Mouse (Mus musculus): Measurements from ENCODE around the gene Ankrd11. TPM values are rescaled to one million over a fixed set of nuclear protein-coding genes. Genes with fewer than 3 reads are reported as not detected.

The Ankrd11 gene
- polyA plus RNA-seq, 1 experiment from 2014 or later = 55.0 TPM

GRCm38 (mm10) chr8:122938591-122938990, 103.5 kb downstream of the Ankrd11 start:
- H3K4me3 ChIP-seq (ENCODE audit: low read depth, low read length) = no peak overlapping the region
- no peaks in the 10 kb centered on the region for H3K9me3 ChIP-seq (ENCODE audit: control insufficient read depth, low read length)
- peaks cover 24% of the 10 kb centered on the region for H3K4me1 ChIP-seq (ENCODE audit: control insufficient read depth, insufficient read depth, low read length)
- H3K27me3 ChIP-seq (replicated peaks; ENCODE audit: control insufficient read depth, insufficient read depth, low read length) = no peaks in the 10 kb centered on the region
- 43% methylated on average over 4 of the region's 4 CpGs for WGBS
- H3K4me2 ChIP-seq (ENCODE audit: low read depth, low read length) = no peak overlapping the region
- no peak overlapping the region for H3K9ac ChIP-seq (ENCODE audit: low read depth, low read length)
- H3K27ac ChIP-seq (replicated peaks; ENCODE audit: low read depth, low read length) = no peak overlapping the region
- H3K36me3 ChIP-seq (ENCODE audit: control insufficient read depth, insufficient read depth, low read length) = no peaks in the 10 kb centered on the region
- DNase-seq (ENCODE audit: low spot score) = no peak
- no peak for ATAC-seq (ENCODE audit: low read depth)

GRCm38 (mm10) chr8:122938170-122938569, 103.9 kb downstream of the Ankrd11 start:
- Histone ChIP-seq H3K9ac (ENCODE audit: low read depth, low read length) (no peak overlapping the region), H3K4me2 (ENCODE audit: low read depth, low read length) (no peak overlapping the region), H3K4me3 (ENCODE audit: low read depth, low read length) (no peak overlapping the region), H3K36me3 (ENCODE audit: control insufficient read depth, insufficient read depth, low read length) (no peaks in the 10 kb centered on the region), H3K27me3 (replicated peaks; ENCODE audit: control insufficient read depth, insufficient read depth, low read length) (no peaks in the 10 kb centered on the region), H3K27ac (replicated peaks; ENCODE audit: low read depth, low read length) (no peak overlapping the region), H3K4me1 (ENCODE audit: control insufficient read depth, insufficient read depth, low read length) (peaks cover 23% of the 10 kb centered on the region), H3K9me3 (ENCODE audit: control insufficient read depth, low read length) (no peaks in the 10 kb centered on the region)
- 47% methylated on average over 3 of the region's 3 CpGs for WGBS
- DNase-seq (ENCODE audit: low spot score) = no peak
- ATAC-seq (ENCODE audit: low read depth) = no peak

DNA sequence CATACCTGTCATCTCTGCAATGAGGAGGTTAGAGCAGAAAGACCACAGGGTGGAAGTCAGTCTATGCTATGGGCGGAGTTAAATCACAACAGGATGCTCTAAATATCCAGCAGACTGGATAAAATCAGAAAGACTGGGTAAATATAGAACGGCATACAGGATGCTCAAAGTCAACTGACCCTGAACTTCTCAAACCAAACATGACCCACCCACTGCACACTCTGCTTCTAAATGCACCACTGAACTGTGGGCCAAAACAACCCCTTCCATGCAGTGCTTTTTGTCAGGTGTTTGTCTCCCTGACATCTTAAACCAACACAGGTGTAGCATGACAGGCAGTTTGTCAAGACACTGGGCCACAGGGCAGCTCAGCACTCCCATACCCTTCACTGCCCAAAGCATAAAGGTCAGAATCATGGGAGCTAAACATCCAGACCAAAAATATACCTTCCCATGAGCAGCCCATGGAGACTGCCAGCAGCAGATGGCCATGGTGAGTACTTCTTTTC, 104.5 kb downstream of the Ankrd11 start:
- DNase-seq (ENCODE audit: low spot score) = no peak
- Histone ChIP-seq H3K4me1 (ENCODE audit: control insufficient read depth, insufficient read depth, low read length) (peaks cover 24% of the 10 kb centered on the region), H3K27me3 (replicated peaks; ENCODE audit: control insufficient read depth, insufficient read depth, low read length) (no peaks in the 10 kb centered on the region), H3K4me3 (ENCODE audit: low read depth, low read length) (no peak overlapping the region), H3K36me3 (ENCODE audit: control insufficient read depth, insufficient read depth, low read length) (no peaks in the 10 kb centered on the region), H3K9ac (ENCODE audit: low read depth, low read length) (no peak overlapping the region), H3K4me2 (ENCODE audit: low read depth, low read length) (no peak overlapping the region), H3K27ac (replicated peaks; ENCODE audit: low read depth, low read length) (no peak overlapping the region), H3K9me3 (ENCODE audit: control insufficient read depth, low read length) (no peaks in the 10 kb centered on the region)
- no peak for ATAC-seq (ENCODE audit: low read depth)
- WGBS = 81% methylated on average over 2 of the region's 2 CpGs

DNA sequence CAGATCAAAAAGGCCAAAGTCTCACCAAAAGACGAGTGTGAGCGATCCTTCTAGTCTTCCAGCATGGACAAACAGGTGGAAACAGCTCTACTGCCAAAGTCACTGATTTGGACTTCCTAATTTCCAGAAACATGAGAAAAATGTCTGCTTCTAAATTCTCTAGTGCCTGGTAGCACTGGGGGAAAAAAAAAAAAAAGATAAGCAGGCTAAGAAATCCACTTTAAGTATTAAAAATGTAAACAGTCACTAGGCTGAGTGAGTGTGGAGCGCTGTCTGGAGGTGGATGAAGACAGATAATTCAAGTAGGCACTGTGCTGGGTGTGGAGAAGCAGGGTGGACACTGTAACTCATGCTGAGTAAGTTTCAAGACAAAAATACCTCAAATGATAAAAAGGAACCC, 106.2 kb downstream of the Ankrd11 start:
- ATAC-seq (ENCODE audit: low read depth) (no peak), DNase-seq (ENCODE audit: low spot score) (no peak)
- no peak overlapping the region for H3K9ac ChIP-seq (ENCODE audit: low read depth, low read length)
- 76% methylated on average over 3 of the region's 3 CpGs for WGBS
- H3K36me3 ChIP-seq (ENCODE audit: control insufficient read depth, insufficient read depth, low read length) = no peaks in the 10 kb centered on the region
- no peaks in the 10 kb centered on the region for H3K27me3 ChIP-seq (replicated peaks; ENCODE audit: control insufficient read depth, insufficient read depth, low read length)
- no peak overlapping the region for H3K4me3 ChIP-seq (ENCODE audit: low read depth, low read length)
- no peak overlapping the region for H3K4me2 ChIP-seq (ENCODE audit: low read depth, low read length)
- no peaks in the 10 kb centered on the region for H3K9me3 ChIP-seq (ENCODE audit: control insufficient read depth, low read length)
- H3K4me1 ChIP-seq (ENCODE audit: control insufficient read depth, insufficient read depth, low read length) = peaks cover 36% of the 10 kb centered on the region
- no peak overlapping the region for H3K27ac ChIP-seq (replicated peaks; ENCODE audit: low read depth, low read length)

- 70% methylated on average over 1 of the region's 1 CpGs for WGBS
- ATAC-seq (ENCODE audit: low read depth) = no peak
- H3K36me3 ChIP-seq (ENCODE audit: control insufficient read depth, insufficient read depth, low read length) = no peaks in the 10 kb centered on the region
- H3K4me2 ChIP-seq (ENCODE audit: low read depth, low read length) = no peak overlapping the region
- H3K9me3 ChIP-seq (ENCODE audit: control insufficient read depth, low read length) = no peaks in the 10 kb centered on the region
- no peak overlapping the region for H3K27ac ChIP-seq (replicated peaks; ENCODE audit: low read depth, low read length)
- no peak overlapping the region for H3K9ac ChIP-seq (ENCODE audit: low read depth, low read length)
- no peak overlapping the region for H3K4me3 ChIP-seq (ENCODE audit: low read depth, low read length)
- DNase-seq (ENCODE audit: low spot score) = no peak
- no peaks in the 10 kb centered on the region for H3K27me3 ChIP-seq (replicated peaks; ENCODE audit: control insufficient read depth, insufficient read depth, low read length)
- H3K4me1 ChIP-seq (ENCODE audit: control insufficient read depth, insufficient read depth, low read length) = peaks cover 44% of the 10 kb centered on the region
Observed at GRCm38 (mm10) chr8:122935118-122935517, 107.0 kb downstream of the Ankrd11 start.

DNA sequence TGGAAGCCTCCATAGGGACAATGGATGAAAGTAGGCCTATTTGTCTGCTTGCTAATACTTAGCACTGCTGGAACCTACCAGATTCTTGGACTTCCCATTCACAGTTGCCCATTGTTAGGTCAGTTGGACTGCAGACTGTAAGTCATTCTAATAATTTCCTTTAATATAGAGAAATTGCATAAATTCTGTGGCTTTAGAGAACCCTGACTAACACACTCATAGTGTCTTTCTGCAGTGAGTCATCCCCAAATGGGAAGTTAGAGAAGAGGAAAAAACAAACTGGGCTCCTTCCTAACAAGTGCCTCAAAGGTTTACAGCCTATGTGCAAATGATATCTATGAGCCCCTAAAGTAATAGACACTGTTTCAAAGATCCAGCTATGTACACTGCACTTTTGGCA, 108.1 kb downstream of the Ankrd11 start:
- no peaks in the 10 kb centered on the region for H3K9me3 ChIP-seq (ENCODE audit: control insufficient read depth, low read length)
- no peak overlapping the region for H3K4me3 ChIP-seq (ENCODE audit: low read depth, low read length)
- no peaks in the 10 kb centered on the region for H3K27me3 ChIP-seq (replicated peaks; ENCODE audit: control insufficient read depth, insufficient read depth, low read length)
- H3K4me2 ChIP-seq (ENCODE audit: low read depth, low read length) = no peak overlapping the region
- ATAC-seq (ENCODE audit: low read depth) = no peak
- peaks cover 48% of the 10 kb centered on the region for H3K4me1 ChIP-seq (ENCODE audit: control insufficient read depth, insufficient read depth, low read length)
- H3K36me3 ChIP-seq (ENCODE audit: control insufficient read depth, insufficient read depth, low read length) = no peaks in the 10 kb centered on the region
- DNase-seq (ENCODE audit: low spot score) = no peak
- no peak overlapping the region for H3K9ac ChIP-seq (ENCODE audit: low read depth, low read length)
- H3K27ac ChIP-seq (replicated peaks; ENCODE audit: low read depth, low read length) = no peak overlapping the region

GRCm38 (mm10) chr8:122932561-122932959, 109.5 kb downstream of the Ankrd11 start:
- peaks cover 38% of the 10 kb centered on the region for H3K4me1 ChIP-seq (ENCODE audit: control insufficient read depth, insufficient read depth, low read length)
- H3K4me2 ChIP-seq (ENCODE audit: low read depth, low read length) = no peak overlapping the region
- no peak for ATAC-seq (ENCODE audit: low read depth)
- WGBS = 75% methylated on average over 2 of the region's 2 CpGs
- no peak for DNase-seq (ENCODE audit: low spot score)
- H3K9me3 ChIP-seq (ENCODE audit: control insufficient read depth, low read length) = no peaks in the 10 kb centered on the region
- H3K27me3 ChIP-seq (replicated peaks; ENCODE audit: control insufficient read depth, insufficient read depth, low read length) = no peaks in the 10 kb centered on the region
- H3K4me3 ChIP-seq (ENCODE audit: low read depth, low read length) = no peak overlapping the region
- H3K36me3 ChIP-seq (ENCODE audit: control insufficient read depth, insufficient read depth, low read length) = no peaks in the 10 kb centered on the region
- H3K27ac ChIP-seq (replicated peaks; ENCODE audit: low read depth, low read length) = no peak overlapping the region
- H3K9ac ChIP-seq (ENCODE audit: low read depth, low read length) = no peak overlapping the region

DNA sequence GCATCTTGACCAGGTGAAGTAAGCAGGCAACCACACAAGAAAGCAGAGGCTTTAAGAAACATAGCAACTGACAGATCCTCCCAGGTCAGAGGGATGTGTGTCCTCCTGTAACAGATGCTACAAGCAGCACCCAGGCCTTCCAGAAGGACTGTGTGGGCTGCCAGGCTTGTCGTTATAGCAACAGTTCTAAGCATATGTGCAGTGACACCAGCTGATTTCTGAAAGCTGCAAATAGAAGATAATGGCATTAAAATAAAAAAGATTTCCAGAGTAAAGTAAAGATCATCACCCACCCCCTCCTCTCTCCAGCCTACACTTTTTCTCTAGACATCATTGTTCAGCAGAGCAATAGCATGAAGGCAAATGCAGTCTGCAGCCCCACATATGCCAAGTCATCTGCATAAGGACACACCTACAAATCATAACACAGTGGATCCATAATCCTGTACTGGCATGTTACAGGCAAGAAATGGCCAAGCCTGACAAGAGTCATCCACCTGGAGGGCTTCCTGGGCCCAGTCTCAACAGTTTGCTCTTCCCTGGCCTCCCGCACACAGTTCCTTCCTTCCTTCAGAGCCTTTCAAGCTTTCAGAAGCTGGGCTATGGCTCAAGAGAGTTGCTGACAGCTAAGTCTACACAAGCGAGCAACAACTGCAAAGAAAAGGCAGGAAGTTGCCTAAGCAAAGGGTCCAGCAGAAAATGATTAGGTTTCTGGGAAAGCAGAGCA, 110.1 kb downstream of the Ankrd11 start:
- 63% methylated on average over 3 of the region's 3 CpGs for WGBS
- peaks cover 38% of the 10 kb centered on the region for H3K4me1 ChIP-seq (ENCODE audit: control insufficient read depth, insufficient read depth, low read length)
- ATAC-seq (ENCODE audit: low read depth) (no peak), DNase-seq (ENCODE audit: low spot score) (no peak)
- no peaks in the 10 kb centered on the region for H3K9me3 ChIP-seq (ENCODE audit: control insufficient read depth, low read length)
- H3K4me3 ChIP-seq (ENCODE audit: low read depth, low read length) = no peak overlapping the region
- no peak overlapping the region for H3K4me2 ChIP-seq (ENCODE audit: low read depth, low read length)
- H3K27me3 ChIP-seq (replicated peaks; ENCODE audit: control insufficient read depth, insufficient read depth, low read length) = no peaks in the 10 kb centered on the region
- no peaks in the 10 kb centered on the region for H3K36me3 ChIP-seq (ENCODE audit: control insufficient read depth, insufficient read depth, low read length)
- no peak overlapping the region for H3K27ac ChIP-seq (replicated peaks; ENCODE audit: low read depth, low read length)
- no peak overlapping the region for H3K9ac ChIP-seq (ENCODE audit: low read depth, low read length)

- Histone ChIP-seq H3K27me3 (replicated peaks; ENCODE audit: control insufficient read depth, insufficient read depth, low read length) (no peaks in the 10 kb centered on the region), H3K27ac (replicated peaks; ENCODE audit: low read depth, low read length) (no peak overlapping the region), H3K4me1 (ENCODE audit: control insufficient read depth, insufficient read depth, low read length) (peaks cover 36% of the 10 kb centered on the region), H3K4me3 (ENCODE audit: low read depth, low read length) (no peak overlapping the region), H3K9ac (ENCODE audit: low read depth, low read length) (no peak overlapping the region), H3K4me2 (ENCODE audit: low read depth, low read length) (no peak overlapping the region), H3K9me3 (ENCODE audit: control insufficient read depth, low read length) (no peaks in the 10 kb centered on the region), H3K36me3 (ENCODE audit: control insufficient read depth, insufficient read depth, low read length) (no peaks in the 10 kb centered on the region)
- DNase-seq (ENCODE audit: low spot score) (no peak), ATAC-seq (ENCODE audit: low read depth) (no peak)
- 81% methylated on average over 7 of the region's 7 CpGs for WGBS
Observed at GRCm38 (mm10) chr8:122928631-122929224, 113.3 kb downstream of the Ankrd11 start.

Measured in embryonic facial prominence, embryonic 14.5 days (tissue).